Mouse (Mus musculus) E14TG2a.4 (cell line): ENCODE data around the gene Hnrnpa0.

Source experiments
- CTCF ChIP-seq: conservative IDR thresholded peaks from 2 replicates; pipeline ENCODE4 v1.5.1; 2014; ENCODE audit warnings: low read length
- NANOG ChIP-seq: IDR thresholded peaks from 2 replicates; pipeline ENCODE4 v1.6.1; 2014; ENCODE audit warnings: borderline replicate concordance, low read length, mixed read lengths
- POU5F1 ChIP-seq: IDR thresholded peaks from 2 replicates; pipeline ENCODE4 v1.6.1; 2014; ENCODE audit warnings: low read length, borderline replicate concordance

DNA sequence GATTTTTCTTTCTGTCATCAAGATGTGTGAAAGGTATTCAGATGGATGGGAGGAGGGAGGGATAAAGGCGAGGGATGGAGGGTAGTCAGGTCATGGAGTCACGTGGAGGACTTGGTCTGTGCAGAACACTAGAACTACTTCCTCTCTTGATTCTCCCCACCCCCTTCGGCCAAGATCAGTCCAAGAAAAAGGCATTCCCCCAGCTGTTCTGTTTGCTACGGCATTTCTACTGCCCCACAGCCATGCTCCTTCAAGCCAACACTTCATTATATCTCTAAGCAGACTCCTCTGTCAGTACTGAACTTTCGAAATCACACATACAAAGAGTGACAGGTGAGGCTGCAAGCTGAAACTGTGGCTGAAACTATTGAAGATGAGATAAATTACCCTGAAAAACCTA is 45.3 kb downstream of the Hnrnpa0 start:
- TF ChIP-seq CTCF, result no peak
- TF ChIP-seq POU5F1, result no peak
- no peak for TF ChIP-seq NANOG
